ENCODE assay signal across 18 mouse cellular contexts in genomic region chr9:85701981-85702380, GRCm38 (mm10). TPM values are rescaled to one million over a fixed set of nuclear protein-coding genes. Genes with fewer than 3 reads are reported as not detected.
DNase-seq lines count a peak whose midpoint lies in the region.
"Had no signal": no experiment of that assay in that cellular context is flagged by ENCODE, and none has a peak within 500 bp of the region (broad histone marks: within the 10 kb centered on the region; RNA-seq: fewer than 3 reads in every experiment).

No protein-coding gene starts in this region.

- DNase-seq in heart, adult 11 months: peak; percentile 80
- DNase-seq in heart, postnatal 10 days: no peak
- DNase-seq in R1 (ENCODE audit: low read depth, low spot score) (peak; percentile 63), ZHBTc4 (ENCODE audit: low read depth, low spot score) (peak; percentile 57)
- no peak for DNase-seq in ovary, adult 18-20 months (ENCODE audit: low spot score)
- DNase-seq in gastrocnemius, postnatal 4 days (ENCODE audit: low spot score in 2 of 2): no peak
- DNase-seq: adrenal gland, adult 2 months; adrenal gland, adult 8-10 months; adrenal gland, postnatal 10 days; adrenal gland, postnatal 14 days; adrenal gland, postnatal 25 days; adrenal gland, postnatal 36 days; B cell, adult 2 months; cerebellum, adult 11 months; cerebellum, adult 11-12 months; cerebellum, adult 18-20 months; cerebellum, adult 2 months; cerebellum, adult 8-10 months had no signal

- intact Hi-C loops in heart, postnatal 10 days (cut with DNase I): no loop called here

RNA-seq across cellular contexts. Expression of gene Ibtk, which starts 47.2 kb away (rescaled TPM):
- 10 to 100 TPM; 35.4 to 41.7 TPM for total RNA-seq in heart, postnatal 10 days (2021)
- total RNA-seq in gastrocnemius, postnatal 4 days (2021): 10 to 100 TPM; 32.9 to 35.4 TPM

Comparison
In these comparisons a context has a peak if more than half of its experiments do, and no peak if none do; other contexts are left out.
1. DNase-seq: peak in heart, adult 11 months (single experiment), R1 (single experiment) and ZHBTc4 (single experiment); none in heart, postnatal 10 days (0 of 2), ovary, adult 18-20 months (single experiment) and gastrocnemius, postnatal 4 days (0 of 2).